Mouse (Mus musculus): Measurements from ENCODE around the gene Exoc6b. TPM values are rescaled to one million over a fixed set of nuclear protein-coding genes. Genes with fewer than 3 reads are reported as not detected.

Exoc6b gene
- total and polyA plus RNA-seq, 2 experiments from 2014 or later, result 37.0 to 43.7 TPM

DNA sequence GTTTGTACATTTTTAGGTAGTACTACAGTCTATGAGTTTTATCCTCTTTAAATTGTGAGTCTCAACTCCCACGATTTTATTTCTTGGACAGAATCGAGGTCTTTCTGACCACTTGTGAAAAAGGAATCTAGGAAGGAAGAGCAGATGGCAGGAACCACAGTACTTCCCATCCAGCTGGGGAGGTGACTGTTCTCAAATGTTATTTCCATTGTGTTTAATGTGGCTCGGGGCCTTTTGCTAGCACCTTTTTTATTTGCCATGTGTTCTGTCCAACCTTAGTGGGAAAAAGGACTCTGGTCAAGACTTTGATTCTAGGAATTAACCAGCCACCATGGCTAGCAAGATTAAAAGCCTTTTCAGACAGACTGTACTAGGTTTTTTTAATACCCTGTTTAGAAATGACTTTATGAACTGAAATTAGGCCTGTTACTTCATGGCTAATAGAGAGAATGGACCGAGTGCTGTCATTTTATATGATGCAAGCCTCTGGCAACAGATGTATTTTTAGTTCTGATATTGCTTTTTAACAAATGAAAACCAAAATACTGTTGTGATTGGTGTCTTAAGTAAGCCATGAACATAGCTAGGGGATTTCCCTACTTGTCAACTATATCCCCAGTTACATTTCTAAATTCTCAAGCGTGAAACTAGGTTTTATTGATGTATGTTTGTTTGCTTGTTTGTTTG lies 104.4 kb downstream of the Exoc6b start:
- Histone ChIP-seq H3K27me3 (ENCODE audit: insufficient read depth, low read length) (no peaks in the 10 kb centered on the region), H3K9ac (replicated peaks; ENCODE audit: low read length, poor library complexity, severe bottlenecking) (no peak overlapping the region), H3K9me3 (ENCODE audit: low read length) (no peaks in the 10 kb centered on the region), H3K4me3 (ENCODE audit: low read depth, low read length) (no peak overlapping the region), H3K4me2 (ENCODE audit: low read depth, low read length, poor library complexity, severe bottlenecking) (no peak overlapping the region), H3K27ac (ENCODE audit: low read depth, low read length) (no peak overlapping the region), H3K4me1 (ENCODE audit: insufficient read depth, low read length) (peaks cover 3% of the 10 kb centered on the region; the same call in 1 of the 2 replicates), H3K36me3 (ENCODE audit: insufficient read depth, low read length) (no peaks in the 10 kb centered on the region)
- WGBS, result 85% methylated on average over 5 of the region's 5 CpGs
- TF ChIP-seq CTCF (IDR thresholded peaks at IDR 0.05), result no peak
- ATAC-seq (ENCODE audit: low FRiP score) (no peak), DNase-seq (ENCODE audit: low spot score) (no peak)

DNA sequence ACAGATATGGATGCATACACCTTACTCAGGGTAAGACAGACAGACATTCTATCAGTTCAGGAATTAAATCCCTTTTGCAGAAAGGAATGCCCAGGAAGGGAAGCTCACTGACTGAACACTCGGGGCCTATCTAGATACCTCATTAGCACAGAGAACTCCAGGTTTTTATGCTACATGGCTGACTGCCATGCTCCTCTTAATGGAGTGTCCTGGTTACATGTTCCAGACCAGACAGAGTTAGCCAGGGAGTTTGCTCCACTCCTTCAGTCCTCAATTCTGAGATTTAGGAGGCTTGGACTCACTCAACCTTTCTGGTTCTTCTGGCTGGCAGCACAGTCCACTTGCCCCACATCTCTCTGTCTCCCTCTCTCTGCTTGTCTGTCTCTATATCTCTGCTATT lies 106.3 kb downstream of the Exoc6b start:
- Histone ChIP-seq H3K9me3 (ENCODE audit: low read length) (no peaks in the 10 kb centered on the region), H3K27me3 (ENCODE audit: insufficient read depth, low read length) (no peaks in the 10 kb centered on the region), H3K36me3 (ENCODE audit: insufficient read depth, low read length) (no peaks in the 10 kb centered on the region), H3K4me1 (ENCODE audit: insufficient read depth, low read length) (peaks cover 3% of the 10 kb centered on the region; the same call in 1 of the 2 replicates), H3K4me3 (ENCODE audit: low read depth, low read length) (no peak overlapping the region), H3K27ac (ENCODE audit: low read depth, low read length) (no peak overlapping the region), H3K9ac (replicated peaks; ENCODE audit: low read length, poor library complexity, severe bottlenecking) (no peak overlapping the region), H3K4me2 (ENCODE audit: low read depth, low read length, poor library complexity, severe bottlenecking) (no peak overlapping the region)
- WGBS, result 80% methylated on average over 1 of the region's 1 CpGs
- TF ChIP-seq CTCF (IDR thresholded peaks at IDR 0.05), result no peak
- DNase-seq (ENCODE audit: low spot score) (no peak), ATAC-seq (ENCODE audit: low FRiP score) (no peak)

DNA sequence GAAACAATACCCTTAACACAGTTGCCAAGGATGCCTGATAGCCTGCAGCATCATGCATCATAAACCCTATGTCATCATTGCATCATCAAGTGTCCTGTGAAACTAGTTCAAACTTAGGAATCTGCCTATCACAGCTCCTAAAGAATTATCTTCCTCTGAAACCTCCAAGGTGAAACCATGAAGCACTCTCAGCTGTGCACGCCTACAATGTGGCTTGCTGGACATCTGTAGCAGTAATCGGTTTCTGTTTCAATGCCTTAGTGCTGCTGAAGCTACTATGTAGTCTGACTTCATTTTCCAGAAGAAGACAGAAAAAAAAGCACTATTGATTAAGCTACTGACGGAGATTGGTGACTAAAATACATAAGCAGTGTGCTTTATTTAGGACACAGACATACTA lies 107.5 kb downstream of the Exoc6b start:
- Histone ChIP-seq H3K36me3 (ENCODE audit: insufficient read depth, low read length) (no peaks in the 10 kb centered on the region), H3K4me2 (ENCODE audit: low read depth, low read length, poor library complexity, severe bottlenecking) (no peak overlapping the region), H3K9me3 (ENCODE audit: low read length) (no peaks in the 10 kb centered on the region), H3K4me3 (ENCODE audit: low read depth, low read length) (no peak overlapping the region), H3K9ac (replicated peaks; ENCODE audit: low read length, poor library complexity, severe bottlenecking) (no peak overlapping the region), H3K27me3 (ENCODE audit: insufficient read depth, low read length) (no peaks in the 10 kb centered on the region), H3K27ac (ENCODE audit: low read depth, low read length) (no peak overlapping the region), H3K4me1 (ENCODE audit: insufficient read depth, low read length) (peaks cover 3% of the 10 kb centered on the region; the same call in 1 of the 2 replicates)
- no peak for ATAC-seq (ENCODE audit: low FRiP score)
- no peak for TF ChIP-seq CTCF (IDR thresholded peaks at IDR 0.05)
- no peak for DNase-seq (ENCODE audit: low spot score)
- WGBS, result 93% methylated on average over 3 of the region's 3 CpGs

DNA sequence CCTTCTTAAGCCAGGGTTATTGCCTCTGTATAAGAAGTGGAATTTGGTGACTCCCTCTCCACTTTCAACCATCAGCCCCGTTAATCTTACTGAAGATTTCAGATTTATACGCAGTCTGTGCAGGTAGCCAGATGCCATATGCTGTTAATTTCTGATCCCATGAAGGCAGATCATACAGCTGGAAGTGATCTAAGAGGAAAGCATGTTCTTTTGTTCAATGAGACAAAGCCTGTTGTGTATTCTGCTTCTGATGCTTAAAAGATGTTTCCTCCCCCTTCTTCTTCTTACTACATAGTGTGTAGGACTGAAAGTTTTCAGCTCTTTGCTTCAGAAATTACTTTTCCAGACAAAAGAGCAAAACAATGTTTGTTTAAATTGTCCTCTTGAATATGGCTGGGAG lies 109.8 kb downstream of the Exoc6b start:
- no peak overlapping the region for H3K4me3 ChIP-seq (ENCODE audit: low read depth, low read length)
- peaks cover 3% of the 10 kb centered on the region; the same call in 1 of the 2 replicates for H3K4me1 ChIP-seq (ENCODE audit: insufficient read depth, low read length)
- 62% methylated on average over 2 of the region's 2 CpGs for WGBS
- no peak for ATAC-seq (ENCODE audit: low FRiP score)
- H3K9ac ChIP-seq (replicated peaks; ENCODE audit: low read length, poor library complexity, severe bottlenecking), result no peak overlapping the region
- H3K4me2 ChIP-seq (ENCODE audit: low read depth, low read length, poor library complexity, severe bottlenecking), result no peak overlapping the region
- no peak for DNase-seq (ENCODE audit: low spot score)
- no peaks in the 10 kb centered on the region for H3K36me3 ChIP-seq (ENCODE audit: insufficient read depth, low read length)
- H3K9me3 ChIP-seq (ENCODE audit: low read length), result no peaks in the 10 kb centered on the region
- no peak overlapping the region for H3K27ac ChIP-seq (ENCODE audit: low read depth, low read length)
- H3K27me3 ChIP-seq (ENCODE audit: insufficient read depth, low read length), result no peaks in the 10 kb centered on the region
- no peak for TF ChIP-seq CTCF (IDR thresholded peaks at IDR 0.05)

DNA sequence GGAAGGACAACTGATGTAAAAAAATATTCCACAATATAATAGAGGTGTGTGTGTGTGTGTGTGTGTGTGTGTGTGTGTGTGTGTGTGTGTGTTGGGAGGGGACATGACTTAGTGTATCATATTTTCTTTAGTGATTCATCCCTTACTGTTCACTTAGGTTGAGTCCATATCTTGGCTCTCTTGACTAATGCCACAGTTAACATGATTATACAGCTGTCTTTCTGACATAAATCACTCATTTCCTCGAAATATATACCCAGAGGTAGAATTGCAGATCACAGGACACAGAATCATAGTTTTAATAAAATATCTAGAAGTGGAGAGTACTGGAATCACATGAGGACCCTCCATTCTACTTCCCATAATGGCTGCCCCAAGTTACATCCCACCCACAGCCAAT lies 117.7 kb downstream of the Exoc6b start:
- Histone ChIP-seq H3K9ac (replicated peaks; ENCODE audit: low read length, poor library complexity, severe bottlenecking) (no peak overlapping the region), H3K4me2 (ENCODE audit: low read depth, low read length, poor library complexity, severe bottlenecking) (no peak overlapping the region), H3K36me3 (ENCODE audit: insufficient read depth, low read length) (no peaks in the 10 kb centered on the region), H3K4me3 (ENCODE audit: low read depth, low read length) (no peak overlapping the region), H3K9me3 (ENCODE audit: low read length) (no peaks in the 10 kb centered on the region), H3K27ac (ENCODE audit: low read depth, low read length) (no peak overlapping the region), H3K27me3 (ENCODE audit: insufficient read depth, low read length) (no peaks in the 10 kb centered on the region), H3K4me1 (ENCODE audit: insufficient read depth, low read length) (no peaks in the 10 kb centered on the region)
- TF ChIP-seq CTCF (IDR thresholded peaks at IDR 0.05), result no peak
- no peak for DNase-seq (ENCODE audit: low spot score)
- no peak for ATAC-seq (ENCODE audit: low FRiP score)
- 61% methylated on average over 1 of the region's 1 CpGs for WGBS

DNA sequence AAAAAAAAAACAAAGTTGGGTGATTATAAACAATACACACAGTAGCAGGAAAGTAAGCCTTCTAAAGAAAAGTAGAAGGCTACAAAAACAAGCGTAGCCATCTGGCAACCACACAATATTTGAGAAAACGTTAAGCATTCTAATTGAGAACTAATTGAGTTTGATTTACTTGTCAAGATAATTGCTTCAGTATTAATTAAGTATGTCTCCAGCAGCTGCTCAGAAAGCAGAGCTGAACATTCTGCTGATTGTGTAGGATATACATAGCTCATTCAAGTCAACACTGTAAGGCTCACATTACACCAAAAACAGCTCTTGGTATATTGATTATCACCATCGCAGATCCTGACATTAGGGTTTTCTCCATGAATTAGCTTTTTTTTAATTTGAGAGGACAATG lies 122.7 kb downstream of the Exoc6b start:
- Histone ChIP-seq H3K4me3 (ENCODE audit: low read depth, low read length) (no peak overlapping the region), H3K4me1 (ENCODE audit: insufficient read depth, low read length) (no peaks in the 10 kb centered on the region), H3K27ac (ENCODE audit: low read depth, low read length) (no peak overlapping the region), H3K4me2 (ENCODE audit: low read depth, low read length, poor library complexity, severe bottlenecking) (no peak overlapping the region), H3K9ac (replicated peaks; ENCODE audit: low read length, poor library complexity, severe bottlenecking) (no peak overlapping the region), H3K27me3 (ENCODE audit: insufficient read depth, low read length) (no peaks in the 10 kb centered on the region), H3K36me3 (ENCODE audit: insufficient read depth, low read length) (no peaks in the 10 kb centered on the region), H3K9me3 (ENCODE audit: low read length) (no peaks in the 10 kb centered on the region)
- WGBS, result 61% methylated on average over 3 of the region's 3 CpGs
- ATAC-seq (ENCODE audit: low FRiP score) (no peak), DNase-seq (ENCODE audit: low spot score) (peak; percentile 33)
- no peak for TF ChIP-seq CTCF (IDR thresholded peaks at IDR 0.05)
